Mouse (Mus musculus): ENCODE results near the gene Epb41l5.
A peak's percentile ranks its signal among the peaks of the same experiment; 100 is the strongest.

Gene Epb41l5

GRCm38 (mm10) chr1:119596954-119597480, 51.8 kb downstream of the Epb41l5 start:
- DNase-seq (ENCODE audit: low spot score): no peak

- DNase-seq (ENCODE audit: low spot score): no peak
These were observed 58.8 kb downstream of the Epb41l5 start for GRCm38 (mm10) chr1:119590041-119590440.

GRCm38 (mm10) chr1:119584974-119585373, 63.8 kb downstream of the Epb41l5 start:
- no peak for DNase-seq (ENCODE audit: low spot score)

- DNase-seq (ENCODE audit: low spot score): no peak
These were observed 78.7 kb downstream of the Epb41l5 start for GRCm38 (mm10) chr1:119570134-119570533.

GRCm38 (mm10) chr1:119565531-119565930, 83.3 kb downstream of the Epb41l5 start:
- DNase-seq (ENCODE audit: low spot score): peak; percentile 27

GRCm38 (mm10) chr1:119557641-119558395, 91.0 kb downstream of the Epb41l5 start:
- DNase-seq (ENCODE audit: low spot score): no peak

GRCm38 (mm10) chr1:119555651-119556050, 93.1 kb downstream of the Epb41l5 start:
- DNase-seq (ENCODE audit: low spot score): no peak

GRCm38 (mm10) chr1:119551651-119552050, 97.1 kb downstream of the Epb41l5 start:
- DNase-seq (ENCODE audit: low spot score): no peak

GRCm38 (mm10) chr1:119550064-119550463, 98.7 kb downstream of the Epb41l5 start:
- DNase-seq (ENCODE audit: low spot score): no peak

- no peak for DNase-seq (ENCODE audit: low spot score)
These were observed 99.5 kb downstream of the Epb41l5 start for GRCm38 (mm10) chr1:119549327-119549689.

- no peak for DNase-seq (ENCODE audit: low spot score)
These were observed 100.0 kb downstream of the Epb41l5 start for GRCm38 (mm10) chr1:119548668-119549326.

- no peak for DNase-seq (ENCODE audit: low spot score)
These were observed 102.3 kb downstream of the Epb41l5 start for GRCm38 (mm10) chr1:119546490-119546889.

GRCm38 (mm10) chr1:119545671-119546070, 103.1 kb downstream of the Epb41l5 start:
- no peak for DNase-seq (ENCODE audit: low spot score)

- no peak for DNase-seq (ENCODE audit: low spot score)
These were observed 103.6 kb downstream of the Epb41l5 start for GRCm38 (mm10) chr1:119545164-119545563.

- DNase-seq (ENCODE audit: low spot score): no peak
These were observed 104.1 kb downstream of the Epb41l5 start for GRCm38 (mm10) chr1:119544611-119545155.

GRCm38 (mm10) chr1:119543316-119543715, 105.5 kb downstream of the Epb41l5 start:
- no peak for DNase-seq (ENCODE audit: low spot score)

- peak; percentile 82 for DNase-seq (ENCODE audit: low spot score)
These were observed 107.2 kb downstream of the Epb41l5 start for GRCm38 (mm10) chr1:119541570-119541969.

GRCm38 (mm10) chr1:119540836-119541557, 107.8 kb downstream of the Epb41l5 start:
- DNase-seq (ENCODE audit: low spot score): peak; percentile 81

- DNase-seq (ENCODE audit: low spot score): no peak
These were observed 109.5 kb downstream of the Epb41l5 start for GRCm38 (mm10) chr1:119539252-119539651.

- DNase-seq (ENCODE audit: low spot score): no peak
These were observed 111.1 kb downstream of the Epb41l5 start for GRCm38 (mm10) chr1:119537651-119538050.

GRCm38 (mm10) chr1:119536122-119536521, 112.7 kb downstream of the Epb41l5 start:
- no peak for DNase-seq (ENCODE audit: low spot score)

GRCm38 (mm10) chr1:119534341-119534740, 114.5 kb downstream of the Epb41l5 start:
- no peak for DNase-seq (ENCODE audit: low spot score)
